Mouse (Mus musculus) forebrain, postnatal 0 days (tissue): Measurements from ENCODE around the gene Tysnd1. TPM values are rescaled to one million over a fixed set of nuclear protein-coding genes. Genes with fewer than 3 reads are reported as not detected.

Source experiments
- ATAC-seq: fragments of 200-750 bp; cut with Nextera tagmentation; 2 replicates; pipeline ENCODE4 v1.8.0; 2017; ENCODE audit warnings: mild to moderate bottlenecking, moderate library complexity
- DNase-seq: peaks from one replicate; pipeline ENCODE4 v3.0.0-alpha.2; 2015
- H3K27ac ChIP-seq: fragments of 300-500 bp; sonication (generic); 2 replicates; pipeline ENCODE4 v1.5.1; 2014; ENCODE audit warnings: low read depth, mild to moderate bottlenecking, antibody characterized with exemption, low read length, moderate library complexity, mixed read lengths
- H3K27me3 ChIP-seq: fragments of 300-500 bp; sonication (generic); 2 replicates; pipeline ENCODE4 v1.6.1; 2014; ENCODE audit warnings: mild to moderate bottlenecking, low read length, mixed read lengths; ENCODE audit not compliant: insufficient read depth
- H3K36me3 ChIP-seq: fragments of 300-500 bp; sonication (generic); 2 replicates; pipeline ENCODE4 v1.6.1; 2014; ENCODE audit warnings: mild to moderate bottlenecking, moderate library complexity; ENCODE audit not compliant: insufficient read depth
- H3K4me1 ChIP-seq: fragments of 300-500 bp; sonication (generic); 2 replicates; pipeline ENCODE4 v1.6.1; 2014; ENCODE audit warnings: antibody characterized with exemption; ENCODE audit not compliant: insufficient read depth
- H3K4me2 ChIP-seq: fragments of 300-500 bp; sonication (generic); 2 replicates; pipeline ENCODE4 v1.6.1; 2014; ENCODE audit warnings: low read depth, mild to moderate bottlenecking, moderate library complexity
- H3K4me3 ChIP-seq: fragments of 300-500 bp; sonication (generic); 2 replicates; pipeline ENCODE4 v1.5.1; 2014; ENCODE audit warnings: low read depth, low read length, mixed read lengths
- H3K9ac ChIP-seq: fragments of 300-500 bp; sonication (generic); 2 replicates; pipeline ENCODE4 v1.6.1; 2014; ENCODE audit warnings: mild to moderate bottlenecking
- H3K9me3 ChIP-seq: fragments of 300-500 bp; sonication (generic); 2 replicates; pipeline ENCODE4 v1.6.1; 2016; ENCODE audit warnings: low read length
- CTCF ChIP-seq: sonication (generic); IDR thresholded peaks from 2 replicates; pipeline ENCODE4 v1.5.1; 2016; ENCODE audit warnings: antibody characterized with exemption, control low read depth, low read depth
- WGBS: fragments of 180-500 bp; shearing (Covaris S2); extraction: QIAGEN DNeasy Blood & Tissue Kit; methylation state at CpG from one replicate; pipeline ENCODE4 v1.1.7; 2014; 5-methylcytosine and 5-hydroxymethylcytosine counted together
- polyA plus RNA-seq: library from polyadenylated mRNA; unstranded; fragments of >200 nt; fragmentation: Nextera tagmentation; extraction: Ambion mirVana; gene quantifications from 2 replicates; pipeline ENCODE4 v1.2.1, GENCODE M21; 2015
- total RNA-seq: library from RNA; depleted of rRNA; stranded (reverse); fragments of >200 nt; gene quantifications from 2 replicates; pipeline ENCODE4 v1.2.3, GENCODE M21; 2014

The Tysnd1 gene
- total and polyA plus RNA-seq, 2 experiments from 2014 or later = 34.4 to 56.8 TPM

- Histone ChIP-seq H3K27me3 (no peaks in the 10 kb centered on the region), H3K9me3 (no peaks in the 10 kb centered on the region), H3K4me2 (no peak overlapping the region), H3K4me3 (no peak overlapping the region), H3K9ac (no peak overlapping the region), H3K27ac (no peak overlapping the region), H3K36me3 (no peaks in the 10 kb centered on the region), H3K4me1 (no peaks in the 10 kb centered on the region)
- ATAC-seq (no peak), DNase-seq (no peak)
- WGBS = 92% methylated on average over 4 of the region's 4 CpGs
- TF ChIP-seq CTCF = no peak
Observed at GRCm38 (mm10) chr10:61714146-61714545, 18.8 kb downstream of the Tysnd1 start.

- no peaks in the 10 kb centered on the region for H3K4me1 ChIP-seq
- H3K27me3 ChIP-seq = no peaks in the 10 kb centered on the region
- no peaks in the 10 kb centered on the region for H3K36me3 ChIP-seq
- WGBS = 13% methylated on average over 34 of the region's 36 CpGs
- H3K4me3 ChIP-seq = peak within 1 kb of the TSS; percentile 47
- ATAC-seq = peak; percentile 71
- no peak for DNase-seq
- no peak within 1 kb of the TSS for H3K27ac ChIP-seq
- TF ChIP-seq CTCF = no peak
- H3K4me2 ChIP-seq = peak within 1 kb of the TSS; percentile 83
- H3K9me3 ChIP-seq = no peaks in the 10 kb centered on the region
- H3K9ac ChIP-seq = peak within 1 kb of the TSS; percentile 51
Observed at GRCm38 (mm10) chr10:61714771-61715461, 19.6 kb downstream of the Tysnd1 start, which contains the start of gene Aifm2. Gene Aifm2 (plus strand): TSS chr10:61715263.

DNA sequence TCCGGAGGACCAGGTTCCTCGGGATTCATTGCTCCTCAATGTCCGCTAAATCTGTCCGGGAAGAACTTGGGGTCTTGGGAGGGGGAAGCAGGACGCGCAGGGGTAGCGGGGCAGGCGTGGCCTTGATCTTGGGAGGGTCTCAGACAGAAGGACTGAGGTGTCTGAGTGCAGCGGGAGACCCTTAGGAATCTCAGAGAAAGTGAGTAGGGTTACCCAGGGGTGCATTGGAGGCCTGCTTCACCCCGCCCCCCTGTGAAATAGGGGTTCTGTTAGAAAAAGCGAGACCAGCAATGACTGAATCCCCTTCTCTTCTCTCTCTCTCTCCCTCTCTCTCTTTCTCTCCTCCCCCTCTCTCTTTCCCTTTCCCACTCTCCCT is 20.1 kb downstream of the Tysnd1 start:
- Histone ChIP-seq H3K27me3 (no peaks in the 10 kb centered on the region), H3K36me3 (no peaks in the 10 kb centered on the region), H3K27ac (no peak overlapping the region), H3K4me2 (peak overlapping the region; percentile 83), H3K4me3 (peak overlapping the region; percentile 47), H3K9ac (peak overlapping the region; percentile 51), H3K4me1 (no peaks in the 10 kb centered on the region), H3K9me3 (no peaks in the 10 kb centered on the region)
- TF ChIP-seq CTCF = no peak
- DNase-seq = no peak
- peak; percentile 38 for ATAC-seq
- 3% methylated on average over 11 of the region's 11 CpGs for WGBS

DNA sequence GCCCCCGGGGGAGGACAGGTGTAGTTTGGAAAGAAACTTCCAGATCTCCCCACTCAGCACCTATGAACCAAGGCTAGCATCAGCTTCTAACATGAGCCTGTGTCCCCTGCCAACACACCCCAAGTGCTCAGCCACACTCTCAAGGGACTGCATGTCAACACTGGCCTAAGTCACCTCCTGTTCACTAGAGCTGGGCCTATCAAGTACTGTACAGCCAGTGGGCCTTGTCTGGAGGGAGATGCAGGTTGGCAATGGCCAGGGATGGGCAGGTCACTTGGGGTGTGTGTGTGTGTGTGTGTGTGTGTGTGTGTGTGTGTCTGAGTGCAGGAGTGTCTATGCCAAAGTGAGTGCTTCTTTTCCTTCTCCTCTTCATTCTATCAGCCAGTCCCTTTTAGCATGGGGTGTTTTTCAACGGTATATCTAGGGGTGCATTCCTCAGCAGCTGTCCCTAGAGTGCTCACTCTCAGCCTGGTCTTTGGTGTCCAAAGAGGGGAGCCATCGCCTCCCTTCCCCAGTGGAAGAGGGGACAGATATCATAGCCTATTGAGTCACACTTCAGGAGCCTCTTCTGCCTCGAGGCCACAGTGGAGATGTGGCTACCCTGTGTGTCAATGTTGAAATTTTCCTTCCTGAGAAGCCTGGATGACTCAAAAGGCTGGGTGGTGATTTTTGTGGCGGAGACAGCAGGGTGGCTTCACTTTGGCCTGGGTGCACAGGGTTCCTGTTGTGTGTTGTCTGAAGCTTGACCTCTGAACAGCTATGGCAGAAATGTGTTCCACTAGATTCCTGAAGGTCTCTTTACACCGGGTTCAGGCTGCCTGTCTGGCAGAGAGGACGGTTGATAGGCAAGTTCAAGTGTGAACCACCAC is 20.9 kb downstream of the Tysnd1 start:
- Histone ChIP-seq H3K27me3 (no peaks in the 10 kb centered on the region), H3K4me1 (no peaks in the 10 kb centered on the region), H3K9me3 (no peaks in the 10 kb centered on the region), H3K27ac (no peak overlapping the region), H3K36me3 (no peaks in the 10 kb centered on the region), H3K4me2 (peak overlapping the region; percentile 83), H3K9ac (no peak overlapping the region), H3K4me3 (no peak overlapping the region; the same call in 1 of the 2 replicates)
- ATAC-seq (no peak), DNase-seq (no peak)
- no peak for TF ChIP-seq CTCF
- WGBS = 82% methylated on average over 7 of the region's 7 CpGs

DNA sequence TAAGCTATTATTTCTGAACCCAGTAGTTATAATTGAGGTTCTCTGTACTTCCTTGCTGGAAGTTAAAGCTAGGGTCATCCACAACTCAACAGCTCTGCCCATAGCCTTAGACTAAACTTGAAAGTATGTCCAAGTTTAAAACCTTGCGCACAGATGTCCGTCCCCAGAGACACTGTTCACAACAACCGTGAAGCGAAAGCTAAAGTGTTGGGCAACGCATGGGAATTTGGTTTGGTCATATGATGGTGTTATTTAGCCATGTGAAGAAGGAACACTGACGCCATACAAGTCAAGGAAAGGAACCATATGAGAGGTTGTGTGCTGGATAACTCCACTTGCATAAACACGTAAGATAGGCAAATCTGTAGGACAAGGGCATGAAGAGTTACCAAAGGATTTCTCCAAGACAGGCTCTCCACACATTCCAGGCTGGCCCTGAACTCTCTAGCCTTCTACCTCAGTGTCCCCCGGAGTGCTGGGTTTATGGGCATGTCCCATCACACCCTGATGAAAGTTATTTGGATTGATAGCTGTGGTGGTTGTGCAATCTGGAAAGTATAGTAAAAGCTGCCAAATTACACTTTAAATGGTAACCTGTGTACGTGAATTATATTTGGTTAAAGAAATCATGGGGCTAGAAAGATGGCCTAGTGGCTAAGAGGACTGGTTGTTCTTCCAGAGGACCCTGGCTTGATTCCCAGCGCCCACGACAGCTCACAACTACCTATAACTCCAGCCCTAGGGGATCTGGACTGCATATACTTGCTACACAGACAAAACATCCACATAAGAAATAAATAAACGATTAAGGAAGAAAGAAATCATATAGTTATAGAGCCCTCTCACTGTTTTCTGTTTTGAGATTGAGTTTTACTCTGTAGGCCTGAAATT is 22.3 kb downstream of the Tysnd1 start:
- 89% methylated on average over 12 of the region's 12 CpGs for WGBS
- H3K4me3 ChIP-seq = no peak overlapping the region
- no peak overlapping the region for H3K27ac ChIP-seq
- H3K27me3 ChIP-seq = no peaks in the 10 kb centered on the region
- H3K9ac ChIP-seq = no peak overlapping the region
- ATAC-seq (no peak), DNase-seq (no peak)
- TF ChIP-seq CTCF = no peak
- no peaks in the 10 kb centered on the region for H3K9me3 ChIP-seq
- no peaks in the 10 kb centered on the region for H3K4me1 ChIP-seq
- no peaks in the 10 kb centered on the region for H3K36me3 ChIP-seq
- no peak overlapping the region for H3K4me2 ChIP-seq

DNA sequence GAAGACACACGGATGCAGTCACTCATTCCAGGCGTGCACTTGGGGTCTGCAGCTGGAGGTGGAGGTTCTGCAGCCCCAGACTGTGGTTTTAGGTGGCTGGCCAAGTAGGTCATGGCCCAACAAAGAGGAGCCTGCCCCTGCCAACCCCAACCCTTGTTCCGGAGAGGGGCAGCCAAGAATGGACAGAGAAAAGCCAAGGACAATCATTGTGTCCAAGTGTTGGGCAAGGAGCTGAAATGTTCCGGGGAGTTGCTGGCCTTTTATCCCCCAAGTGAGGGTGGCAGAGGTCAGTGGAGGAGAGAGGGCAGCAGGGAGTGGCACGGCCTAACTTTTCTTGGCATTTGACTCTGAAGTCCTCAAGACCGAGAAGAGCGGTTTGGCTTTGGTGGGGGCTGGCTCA is 25.0 kb downstream of the Tysnd1 start:
- ATAC-seq (no peak), DNase-seq (no peak)
- H3K36me3 ChIP-seq = no peaks in the 10 kb centered on the region
- no peak overlapping the region for H3K9ac ChIP-seq
- WGBS = 88% methylated on average over 7 of the region's 7 CpGs
- H3K4me2 ChIP-seq = no peak overlapping the region
- H3K9me3 ChIP-seq = no peaks in the 10 kb centered on the region
- no peak overlapping the region for H3K27ac ChIP-seq
- no peak for TF ChIP-seq CTCF
- H3K4me3 ChIP-seq = no peak overlapping the region
- no peaks in the 10 kb centered on the region for H3K4me1 ChIP-seq
- no peaks in the 10 kb centered on the region for H3K27me3 ChIP-seq
